Mouse (Mus musculus) CH12.LX (cell line): ENCODE results near the gene Gm20498.

Experiments used
- CHD1 ChIP-seq: IDR thresholded peaks from 2 replicates; pipeline ENCODE4 v1.6.1; 2012; ENCODE audit warnings: low read depth, low read length, improper control_type of control experiment, inconsistent platforms
- CTCF ChIP-seq, 2 experiments: IDR thresholded peaks in 1 of 2; conservative IDR thresholded peaks in 1 of 2; 2 replicates each; pipeline ENCODE4 v1.5.1; 2011 to 2012; ENCODE audit warnings: low read depth in 2 of 2, low read length in 2 of 2, improper control_type of control experiment in 1 of 2, inconsistent platforms in 1 of 2, mild to moderate bottlenecking in 1 of 2, moderate library complexity in 1 of 2
- EP300 ChIP-seq: IDR thresholded peaks from 2 replicates; pipeline ENCODE4 v1.6.1; 2011; ENCODE audit warnings: low read length, improper control_type of control experiment
- MAFK ChIP-seq: IDR thresholded peaks from 2 replicates; pipeline ENCODE4 v1.6.1; 2011; ENCODE audit warnings: low read length, improper control_type of control experiment; ENCODE audit not compliant: insufficient replicate concordance
- MEF2A ChIP-seq: IDR thresholded peaks from 2 replicates; pipeline ENCODE4 v1.6.1; 2014; ENCODE audit warnings: low read depth, mild to moderate bottlenecking, inconsistent platforms, low read length, improper control_type of control experiment, borderline replicate concordance
- NELFE ChIP-seq: IDR thresholded peaks from 2 replicates; pipeline ENCODE4 v1.6.1; 2011; ENCODE audit warnings: low read depth, low read length, improper control_type of control experiment
- POLR2A ChIP-seq: IDR thresholded peaks from 2 replicates; pipeline ENCODE4 v1.6.1; 2011; ENCODE audit warnings: low read depth, mild to moderate bottlenecking, improper control_type of control experiment, low read length
- RAD21 ChIP-seq: IDR thresholded peaks from 2 replicates; pipeline ENCODE4 v1.6.1; 2011; ENCODE audit warnings: low read depth, mild to moderate bottlenecking, low read length, improper control_type of control experiment, moderate library complexity
- RCOR1 ChIP-seq: conservative IDR thresholded peaks from 2 replicates; pipeline ENCODE4 v1.6.1; 2012; ENCODE audit warnings: low read depth, mild to moderate bottlenecking, inconsistent platforms, low read length, improper control_type of control experiment

GRCm38 (mm10) chr12:81402187-81402586, 130.5 kb downstream of the Gm20498 start:
- TF ChIP-seq CTCF (conservative IDR thresholded peaks at IDR 0.05 in 1 of 2, IDR thresholded peaks at IDR 0.05 in 1 of 2; ENCODE audit: low read depth in 2 of 2, low read length in 2 of 2) (peak; percentile 56 to 84), CHD1 (no peak), RAD21 (peak; percentile 79), RCOR1 (no peak), POLR2A (no peak), MEF2A (no peak), MAFK (no peak), EP300 (no peak), NELFE (no peak)
